8 mouse cellular contexts compared by ENCODE assay signal in the genomic region with DNA sequence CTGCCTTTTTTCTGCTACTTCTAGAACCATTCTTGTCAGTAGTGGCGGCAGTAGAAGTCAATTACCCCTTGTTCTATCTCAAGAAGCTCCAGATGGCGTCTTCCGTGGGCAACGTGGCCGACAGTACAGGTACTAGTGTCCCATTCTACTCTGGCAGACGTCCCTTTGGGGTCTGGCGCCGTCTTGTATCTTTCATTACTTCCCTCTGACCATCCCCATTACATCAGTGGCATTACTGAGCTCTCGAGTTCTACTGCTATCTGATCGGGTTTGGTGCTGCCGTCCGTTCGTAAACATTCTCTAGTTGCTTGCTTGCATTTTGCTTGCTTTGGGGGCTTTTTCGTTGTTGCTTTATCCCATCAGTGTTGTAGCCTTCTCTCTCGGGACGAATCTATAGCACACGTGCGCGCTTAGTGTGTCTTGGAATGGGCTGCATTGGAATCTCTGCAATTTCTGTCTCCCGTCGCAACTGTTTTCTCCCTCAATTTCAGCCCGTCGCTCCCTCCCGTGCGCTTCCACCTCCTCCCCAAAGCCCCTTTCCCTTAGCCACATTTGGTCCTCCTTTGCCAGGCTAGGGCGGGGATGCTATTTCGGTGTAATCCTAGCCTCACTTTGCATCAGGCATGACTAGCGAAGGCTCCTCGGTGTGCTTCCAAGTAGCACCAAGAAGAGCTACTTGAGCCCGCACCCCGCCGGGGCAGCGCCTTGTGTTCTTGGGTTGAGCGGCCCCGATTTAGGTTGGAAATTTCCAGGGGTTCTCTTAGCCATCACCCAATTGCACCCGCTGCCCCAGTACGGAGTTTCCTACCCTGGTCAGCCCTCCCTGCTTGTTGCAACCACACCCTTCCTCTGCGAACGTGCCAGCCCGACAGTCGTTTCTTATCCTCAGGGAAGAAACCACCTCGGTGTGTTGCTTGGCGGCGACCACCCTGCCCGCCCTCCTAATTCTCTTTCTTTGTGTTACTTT. TPM values are rescaled to one million over a fixed set of nuclear protein-coding genes. Genes with fewer than 3 reads are reported as not detected.
DNase-seq lines count a peak whose midpoint lies in the region; ATAC-seq and TF ChIP-seq lines count a peak whose summit lies in the region.

No protein-coding gene starts in this region.

- no peaks in the 10 kb centered on the region for H3K36me3 ChIP-seq in forebrain, postnatal 0 days (ENCODE audit: insufficient read depth)
- no peaks in the 10 kb centered on the region for H3K36me3 ChIP-seq in hindbrain, embryonic 13.5 days
- H3K36me3 ChIP-seq in macrophage (ENCODE audit: inconsistent target) = 0 out of 2 replicates have a peak, but pooled peaks cover 5% of the 10 kb centered on the region

- peak overlapping the region; percentile 49 for H3K4me2 ChIP-seq in forebrain, postnatal 0 days (ENCODE audit: low read depth)
- peak overlapping the region; percentile 65 for H3K4me2 ChIP-seq in hindbrain, embryonic 13.5 days

- peak overlapping the region; percentile 61 for H3K4me3 ChIP-seq in forebrain, postnatal 0 days (ENCODE audit: low read depth, low read length)
- peak overlapping the region; percentile 66 for H3K4me3 ChIP-seq in hindbrain, embryonic 13.5 days
- peak overlapping the region; percentile 79 for H3K4me3 ChIP-seq in macrophage (ENCODE audit: inconsistent target)

- DNase-seq in Muller cell, postnatal 12 days (ENCODE audit: inconsistent ontology term) = peak; percentile 18
- DNase-seq in cerebellum, adult 18-20 months = peak; percentile 22 to 45
- peak; percentile 52 for DNase-seq in forebrain, postnatal 0 days
- peak; percentile 12 to 25 for DNase-seq in left cerebral cortex, adult 8-10 months (ENCODE audit: low spot score in 2 of 2)
- peak; percentile 19 to 28 for DNase-seq in right cerebral cortex, adult 2 months (ENCODE audit: low spot score in 2 of 2)
- peak; percentile 11 for DNase-seq in urinary bladder, postnatal 25 days (ENCODE audit: low spot score)

- no peaks in the 10 kb centered on the region for H3K9me3 ChIP-seq in forebrain, postnatal 0 days (ENCODE audit: low read length)
- H3K9me3 ChIP-seq in hindbrain, embryonic 13.5 days = no peaks in the 10 kb centered on the region

- H3K9ac ChIP-seq in forebrain, postnatal 0 days = peak overlapping the region; percentile 76
- H3K9ac ChIP-seq in hindbrain, embryonic 13.5 days = peak overlapping the region; percentile 86

- H3K79me2 ChIP-seq in macrophage (ENCODE audit: inconsistent target) = peaks cover 56% of the 10 kb centered on the region

- ATAC-seq in forebrain, postnatal 0 days = peak; percentile 66
- ATAC-seq in hindbrain, embryonic 13.5 days (ENCODE audit: low FRiP score) = peak; percentile 74

- 20% methylated on average over 45 of the region's 45 CpGs for WGBS in forebrain, postnatal 0 days
- WGBS in hindbrain, embryonic 13.5 days = 15% methylated on average over 45 of the region's 45 CpGs
- WGBS in macrophage (ENCODE audit: missing documents) = 24% methylated on average over 35 of the region's 45 CpGs

- no peaks in the 10 kb centered on the region for H3K4me1 ChIP-seq in forebrain, postnatal 0 days (ENCODE audit: insufficient read depth)
- H3K4me1 ChIP-seq in hindbrain, embryonic 13.5 days (replicated peaks) = peaks cover 10% of the 10 kb centered on the region

- H3K27ac ChIP-seq in forebrain, postnatal 0 days (ENCODE audit: low read depth, low read length) = peak overlapping the region; percentile 92
- H3K27ac ChIP-seq in hindbrain, embryonic 13.5 days = peak overlapping the region; percentile 91
- peak overlapping the region; percentile 89 for H3K27ac ChIP-seq in macrophage

- no peaks in the 10 kb centered on the region for H3K27me3 ChIP-seq in forebrain, postnatal 0 days (ENCODE audit: insufficient read depth, low read length)
- peaks cover 9% of the 10 kb centered on the region; the same call in 1 of the 2 replicates for H3K27me3 ChIP-seq in hindbrain, embryonic 13.5 days

- TF ChIP-seq CTCF in forebrain, postnatal 0 days (IDR thresholded peaks at IDR 0.05; ENCODE audit: low read depth) = no peak

RNA-seq across cellular contexts. Expression of a gene that starts 0.6 kb away (rescaled TPM):
- 174 and 187 TPM in 2 replicates for total RNA-seq in forebrain, postnatal 0 days (2014; rRNA removed)
- 85.6 and 93.6 TPM in 2 replicates for polyA plus RNA-seq in forebrain, postnatal 0 days (2015; fragmentation: Nextera tagmentation; extraction: Ambion mirVana)
- 194 and 197 TPM in 2 replicates for polyA plus RNA-seq in hindbrain, embryonic 13.5 days (2015; fragmentation: Nextera tagmentation; extraction: Ambion mirVana)
- total RNA-seq in left cerebral cortex, adult 8-10 months (2022) = 100 to 1,000 TPM; 187 to 203 (median 200) TPM
- total RNA-seq in macrophage (2018; cell fraction: chromatin; rRNA removed) = 1,000 to 10,000 TPM in 3 of 26 experiments, 100 to 1,000 TPM in 23; 736 to 1,252 (median 882) TPM
- 10 to 100 TPM in 25 of 26 experiments, 1 to 10 TPM in 1; 10.0 to 66.8 (median 26.4) TPM for total RNA-seq in macrophage (2018; cell fraction: cytosol; rRNA removed)
- total RNA-seq in macrophage (2018; cell fraction: nucleus; rRNA removed) = 1,000 to 10,000 TPM in 1 of 26 experiments, 100 to 1,000 TPM in 25; 374 to 1,215 (median 634) TPM
- 37.6 to 116 TPM (median 41.1 TPM) in 3 replicates for polyA plus RNA-seq in macrophage (2018)

Comparison
In these comparisons a context has a peak if more than half of its experiments do, and no peak if none do; other contexts are left out.
1. Peak in every context shown above with its lines: DNase-seq, ATAC-seq, H3K4me3 ChIP-seq and H3K27ac ChIP-seq.